9 mouse cellular contexts compared by ENCODE assay signal in genomic region chr10:87446829-87447753, GRCm38 (mm10). TPM values are rescaled to one million over a fixed set of nuclear protein-coding genes. Genes with fewer than 3 reads are reported as not detected.
DNase-seq lines count a peak whose midpoint lies in the region; ATAC-seq and TF ChIP-seq lines count a peak whose summit lies in the region.
"Had no signal": no experiment of that assay in that cellular context is flagged by ENCODE, and none has a peak within 500 bp of the region (broad histone marks: within the 10 kb centered on the region; RNA-seq: fewer than 3 reads in every experiment).

No protein-coding gene starts in this region.

- intact Hi-C loops in heart, postnatal 10 days (cut with DNase I): no loop called here

- H3K27me3 ChIP-seq in heart, embryonic 15.5 days: no peaks in the 10 kb centered on the region; the same call in 1 of the 2 replicates
- H3K27me3 ChIP-seq in forebrain, embryonic 12.5 days: 0 out of 2 replicates have a peak, but pooled peaks cover 2% of the 10 kb centered on the region
- H3K27me3 ChIP-seq in limb, embryonic 14.5 days (ENCODE audit: control insufficient read depth, insufficient read depth, low read length): no peaks in the 10 kb centered on the region
- H3K27me3 ChIP-seq: CH12.LX had no signal

- H3K36me3 ChIP-seq in heart, embryonic 15.5 days: no peaks in the 10 kb centered on the region
- no peaks in the 10 kb centered on the region for H3K36me3 ChIP-seq in forebrain, embryonic 12.5 days (replicated peaks)
- H3K36me3 ChIP-seq in limb, embryonic 14.5 days (ENCODE audit: control insufficient read depth, insufficient read depth, low read length): no peaks in the 10 kb centered on the region

- 0 out of 2 replicates have a peak overlapping the region, but pooled peaks have one; percentile 21 for H3K4me2 ChIP-seq in heart, embryonic 15.5 days
- H3K4me2 ChIP-seq in forebrain, embryonic 12.5 days: peak overlapping the region; percentile 40
- H3K4me2 ChIP-seq in limb, embryonic 14.5 days (replicated peaks; ENCODE audit: low read depth, low read length, severe bottlenecking): peak overlapping the region; percentile 43

- no peak for ATAC-seq in heart, embryonic 15.5 days (replicated peaks; ENCODE audit: insufficient number of reproducible peaks, insufficient read depth, low FRiP score, low read depth)
- ATAC-seq in forebrain, embryonic 12.5 days (ENCODE audit: low FRiP score): peak; percentile 51
- no peak for ATAC-seq in limb, embryonic 14.5 days (ENCODE audit: low FRiP score, low read depth)
- ATAC-seq in megakaryocyte, adult 5-6 weeks (ENCODE audit: poor library complexity, severe bottlenecking): no peak

- no peak overlapping the region for H3K9ac ChIP-seq in heart, embryonic 15.5 days
- no peak overlapping the region for H3K9ac ChIP-seq in forebrain, embryonic 12.5 days
- H3K9ac ChIP-seq in limb, embryonic 14.5 days (ENCODE audit: low read depth, low read length, severe bottlenecking): no peak overlapping the region

- 37% methylated on average over 12 of the region's 13 CpGs for WGBS in heart, embryonic 15.5 days
- WGBS in forebrain, embryonic 12.5 days: 11% methylated on average over 13 of the region's 13 CpGs
- 32% methylated on average over 13 of the region's 13 CpGs for WGBS in limb, embryonic 14.5 days

- H3K4me3 ChIP-seq in heart, embryonic 15.5 days: no peak overlapping the region
- 0 out of 2 replicates have a peak overlapping the region, but pooled peaks have one; percentile 2 for H3K4me3 ChIP-seq in forebrain, embryonic 12.5 days (replicated peaks)
- H3K4me3 ChIP-seq in limb, embryonic 14.5 days (replicated peaks; ENCODE audit: low read length): peak overlapping the region; percentile 15; the same call in 1 of the 2 replicates

- H3K27ac ChIP-seq in heart, embryonic 15.5 days: no peak overlapping the region
- H3K27ac ChIP-seq in forebrain, embryonic 12.5 days: peak overlapping the region; percentile 88
- no peak overlapping the region for H3K27ac ChIP-seq in limb, embryonic 14.5 days (replicated peaks; ENCODE audit: low read depth, low read length)

- no peaks in the 10 kb centered on the region for H3K9me3 ChIP-seq in heart, embryonic 15.5 days (replicated peaks)
- no peaks in the 10 kb centered on the region for H3K9me3 ChIP-seq in forebrain, embryonic 12.5 days
- no peaks in the 10 kb centered on the region for H3K9me3 ChIP-seq in limb, embryonic 14.5 days (ENCODE audit: control insufficient read depth, low read length)

- no peak for DNase-seq in heart, postnatal 10 days
- DNase-seq in ES-CJ7 (ENCODE audit: low read depth, low spot score): peak; percentile 25
- DNase-seq in limb, embryonic 14.5 days (ENCODE audit: low spot score): no peak
- DNase-seq in urinary bladder, postnatal 4 days (ENCODE audit: low spot score in 2 of 2): no peak
- no peak for DNase-seq in kidney, adult 11 months

- TF ChIP-seq POLR2A in limb, embryonic 14.5 days (IDR thresholded peaks at IDR 0.05; ENCODE audit: borderline replicate concordance, extremely low read depth, insufficient read depth, insufficient read length): no peak

- no peaks in the 10 kb centered on the region for H3K4me1 ChIP-seq in heart, embryonic 15.5 days (replicated peaks)
- H3K4me1 ChIP-seq in forebrain, embryonic 12.5 days: peaks cover 35% of the 10 kb centered on the region
- H3K4me1 ChIP-seq in limb, embryonic 14.5 days (ENCODE audit: control insufficient read depth, insufficient read depth, low read length): peaks cover 8% of the 10 kb centered on the region

RNA-seq across cellular contexts. Expression of gene Ascl1, which starts 46.4 kb away (rescaled TPM):
- 0.15 and 0.95 TPM in 2 replicates for polyA plus RNA-seq in heart, embryonic 15.5 days (2015; fragmentation: Nextera tagmentation; extraction: Ambion mirVana)
- total RNA-seq in heart, postnatal 10 days (2021): not detected
- polyA plus RNA-seq in forebrain, embryonic 12.5 days (2016; fragmentation: Nextera tagmentation; extraction: Ambion mirVana): 62.3 and 75.3 TPM in 2 replicates
- polyA plus RNA-seq in limb, embryonic 14.5 days (2012; rRNA removed): 0.40 and 0.55 TPM in 2 replicates
- 0.23 and 0.36 TPM in 2 replicates for polyA plus RNA-seq in limb, embryonic 14.5 days (2014; fragmentation: Nextera tagmentation; extraction: Ambion mirVana)
- not detected in 2 replicates for total RNA-seq in megakaryocyte, adult 5-6 weeks (2015)
- not detected in 2 replicates for total RNA-seq in megakaryocyte, adult 5-6 weeks (2017)
- total RNA-seq: CH12.LX had no signal

Comparison
In these comparisons a context has a peak if more than half of its experiments do, and no peak if none do; other contexts are left out.
1. RNA of gene Ascl1, which starts 46.4 kb away (polyA plus RNA-seq): 62.3 to 75.3 TPM in forebrain, embryonic 12.5 days; 0.23 to 0.55 TPM in limb, embryonic 14.5 days and 0.15 to 0.95 TPM in heart, embryonic 15.5 days; every median in the first group is over 10 times any median in the second.
2. Peak in every context shown above with its lines, with median percentiles within 50 percentile points of each other: H3K4me2 ChIP-seq.